In the genomic region with DNA sequence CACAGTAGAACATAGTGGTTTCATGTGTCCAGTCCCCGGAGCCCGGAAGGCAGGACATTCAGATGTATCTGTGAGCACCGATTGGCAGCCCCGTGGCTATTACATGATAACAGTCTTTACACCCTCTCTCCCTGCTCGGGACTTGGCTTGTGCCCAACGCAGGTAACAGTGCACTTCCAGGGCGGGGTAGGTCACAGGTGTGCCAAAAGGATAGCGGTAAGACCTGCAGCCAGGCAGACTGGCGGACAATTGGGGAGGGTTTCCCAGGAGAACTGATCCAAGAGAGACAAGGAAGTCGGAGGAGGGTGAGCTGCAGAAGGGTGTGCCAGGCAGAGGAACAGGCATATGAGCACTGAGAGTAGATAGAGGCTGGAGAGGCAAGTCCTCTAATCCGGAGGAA, we compare ENCODE assay signal across 19 mouse cellular contexts.
DNase-seq lines count a peak whose midpoint lies in the region; ATAC-seq and TF ChIP-seq lines count a peak whose summit lies in the region.
"Had no signal": no experiment of that assay in that cellular context is flagged by ENCODE, and none has a peak within 500 bp of the region (broad histone marks: within the 10 kb centered on the region; RNA-seq: fewer than 3 reads in every experiment).

No protein-coding gene starts in this region.

- no peaks in the 10 kb centered on the region for H3K36me3 ChIP-seq in embryonic facial prominence, embryonic 14.5 days (ENCODE audit: control insufficient read depth, insufficient read depth, low read length)
- H3K36me3 ChIP-seq in stomach, postnatal 0 days (ENCODE audit: control insufficient read depth, insufficient read depth, low read length), result no peaks in the 10 kb centered on the region
- H3K36me3 ChIP-seq: forebrain, embryonic 15.5 days; heart, embryonic 12.5 days; hindbrain, embryonic 15.5 days had no signal

- H3K9me3 ChIP-seq in embryonic facial prominence, embryonic 14.5 days (ENCODE audit: control insufficient read depth, low read length), result no peaks in the 10 kb centered on the region
- H3K9me3 ChIP-seq in stomach, postnatal 0 days (ENCODE audit: control insufficient read depth, low read length), result no peaks in the 10 kb centered on the region
- H3K9me3 ChIP-seq: forebrain, embryonic 15.5 days; heart, embryonic 12.5 days; hindbrain, embryonic 15.5 days had no signal

- no peak overlapping the region for H3K4me3 ChIP-seq in embryonic facial prominence, embryonic 14.5 days (ENCODE audit: low read depth, low read length)
- H3K4me3 ChIP-seq in stomach, postnatal 0 days (ENCODE audit: low read depth, low read length), result no peak overlapping the region
- H3K4me3 ChIP-seq: forebrain, embryonic 15.5 days; heart, adult 2 months; heart, embryonic 12.5 days; hindbrain, embryonic 15.5 days had no signal

- no peak overlapping the region for H3K27ac ChIP-seq in embryonic facial prominence, embryonic 14.5 days (replicated peaks; ENCODE audit: low read depth, low read length)
- H3K27ac ChIP-seq in stomach, postnatal 0 days (replicated peaks), result no peak overlapping the region
- H3K27ac ChIP-seq: forebrain, embryonic 15.5 days; heart, adult 2 months; hindbrain, embryonic 15.5 days had no signal

- H3K9ac ChIP-seq in embryonic facial prominence, embryonic 14.5 days (ENCODE audit: low read depth, low read length), result no peak overlapping the region
- H3K9ac ChIP-seq in stomach, postnatal 0 days (ENCODE audit: low read length), result no peak overlapping the region
- H3K9ac ChIP-seq: forebrain, embryonic 15.5 days; heart, embryonic 12.5 days; hindbrain, embryonic 15.5 days had no signal

- ATAC-seq in embryonic facial prominence, embryonic 14.5 days (ENCODE audit: low read depth), result no peak
- ATAC-seq in stomach, postnatal 0 days (ENCODE audit: low FRiP score, low TSS enrichment), result no peak
- ATAC-seq: activated CD4-positive, CD25-positive, alpha-beta regulatory T cell, adult 4 months; forebrain, embryonic 15.5 days; Patski had no signal

- TF ChIP-seq CTCF in stomach, postnatal 0 days (IDR thresholded peaks at IDR 0.05; ENCODE audit: low read depth), result no peak

- H3K4me2 ChIP-seq in embryonic facial prominence, embryonic 14.5 days (ENCODE audit: low read depth, low read length), result no peak overlapping the region
- H3K4me2 ChIP-seq in stomach, postnatal 0 days (replicated peaks; ENCODE audit: low read depth), result no peak overlapping the region
- H3K4me2 ChIP-seq: forebrain, embryonic 15.5 days; heart, embryonic 12.5 days; hindbrain, embryonic 15.5 days had no signal

- 64% methylated on average over 11 of the region's 11 CpGs for WGBS in embryonic facial prominence, embryonic 14.5 days
- 72% methylated on average over 11 of the region's 11 CpGs for WGBS in stomach, postnatal 0 days

- no peaks in the 10 kb centered on the region for H3K27me3 ChIP-seq in embryonic facial prominence, embryonic 14.5 days (replicated peaks; ENCODE audit: control insufficient read depth, insufficient read depth, low read length)
- H3K27me3 ChIP-seq in stomach, postnatal 0 days (ENCODE audit: control insufficient read depth, insufficient read depth, low read length), result no peaks in the 10 kb centered on the region
- H3K27me3 ChIP-seq: forebrain, embryonic 15.5 days; heart, embryonic 12.5 days; hindbrain, embryonic 15.5 days; Patski had no signal

- TF ChIP-seq EP300 in stomach, postnatal 0 days (optimal IDR thresholded peaks at IDR 0.05), result no peak

- peaks cover 12% of the 10 kb centered on the region; the same call in 1 of the 2 replicates for H3K4me1 ChIP-seq in embryonic facial prominence, embryonic 14.5 days (ENCODE audit: control insufficient read depth, insufficient read depth, low read length)
- H3K4me1 ChIP-seq in stomach, postnatal 0 days (replicated peaks; ENCODE audit: control insufficient read depth, insufficient read depth), result no peaks in the 10 kb centered on the region
- H3K4me1 ChIP-seq: forebrain, embryonic 15.5 days; hindbrain, embryonic 15.5 days had no signal

- peak; percentile 1 to 26 for DNase-seq in kidney, postnatal 25 days
- DNase-seq in kidney, postnatal 36 days, result no peak
- peak; percentile 16 for DNase-seq in urinary bladder, adult 2 months (ENCODE audit: low spot score)
- no peak for DNase-seq in urinary bladder, postnatal 36 days (ENCODE audit: low spot score in 2 of 2)
- peak; percentile 34 for DNase-seq in embryonic facial prominence, embryonic 14.5 days (ENCODE audit: low spot score)
- peak; percentile 32 for DNase-seq in stomach, postnatal 0 days (ENCODE audit: low spot score)
- no peak for DNase-seq in adipocyte (ENCODE audit: low spot score)
- DNase-seq: adrenal gland, adult 2 months; adrenal gland, postnatal 25 days; cerebellum, adult 18-20 months; cerebellum, adult 9-11 months; cerebellum, postnatal 36 days; gastrocnemius, postnatal 10 days had no signal

Comparison
In these comparisons a context has a peak if more than half of its experiments do, and no peak if none do; other contexts are left out.
1. DNase-seq: peak in kidney, postnatal 25 days (2 of 2), urinary bladder, adult 2 months (single experiment), embryonic facial prominence, embryonic 14.5 days (single experiment) and stomach, postnatal 0 days (single experiment); none in kidney, postnatal 36 days (0 of 2), urinary bladder, postnatal 36 days (0 of 2) and adipocyte (single experiment).